Mouse (Mus musculus): ENCODE measurements around the gene Lgr5.

DNA sequence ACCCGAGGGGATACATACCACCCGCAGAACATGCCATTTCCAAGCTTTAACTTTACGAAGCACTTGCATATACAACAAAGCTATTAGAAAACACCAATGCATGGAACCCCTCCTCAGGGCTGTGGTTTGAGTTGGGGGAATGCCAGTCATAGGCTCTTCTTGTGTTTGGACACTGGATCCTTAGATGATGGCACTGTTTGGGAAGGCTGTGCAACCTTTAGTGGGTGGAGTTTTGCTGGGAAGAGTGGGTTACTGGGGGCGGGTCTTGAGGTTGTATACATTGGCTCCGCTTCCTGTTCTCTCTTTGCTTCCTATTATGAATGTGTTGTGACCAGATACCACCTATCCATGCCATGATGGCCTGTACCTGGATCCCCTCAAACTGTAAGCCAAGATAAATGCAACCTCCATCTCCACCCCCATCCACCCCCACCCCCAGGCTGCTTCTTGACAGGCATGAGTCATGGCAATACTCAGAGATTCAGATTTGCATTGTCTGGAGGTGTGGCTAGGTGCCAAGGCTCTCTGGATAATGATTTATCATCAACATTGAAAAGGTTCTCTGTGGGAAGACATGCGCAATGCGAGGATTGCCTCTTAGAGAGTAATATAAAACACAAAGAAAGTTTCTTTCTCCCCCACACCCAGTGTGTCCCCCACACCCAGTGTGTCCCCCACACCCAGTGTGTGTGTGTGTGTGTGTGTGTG, 95.6 kb downstream of the Lgr5 start:
- TF ChIP-seq CTCF (IDR thresholded peaks at IDR 0.05; ENCODE audit: control insufficient read depth, insufficient read depth, insufficient replicate concordance, low read depth, low read length) (no peak), POLR2A (IDR thresholded peaks at IDR 0.05; ENCODE audit: control insufficient read depth, low read depth, low read length) (no peak)
